Mouse (Mus musculus): Measurements from ENCODE around the gene Lrrc32. TPM values are rescaled to one million over a fixed set of nuclear protein-coding genes. Genes with fewer than 3 reads are reported as not detected.

The Lrrc32 gene
- polyA plus RNA-seq, 1 experiment from 2014 or later: 15.3 TPM

Other genes starting within 250 kb of the Lrrc32 start
- 27.4 and 32.3 TPM in 2 replicates for gene Acer3, start 168.1 kb upstream of the Lrrc32 start, polyA plus RNA-seq (2015; fragmentation: Nextera tagmentation; extraction: Ambion mirVana)
- gene Tsku, start 128.0 kb upstream of the Lrrc32 start, polyA plus RNA-seq (2015; fragmentation: Nextera tagmentation; extraction: Ambion mirVana): 7.3 and 9.9 TPM in 2 replicates
- 0.09 TPM in 1 of 2 replicates, not detected in the other for gene Gucy2d, start 48.9 kb upstream of the Lrrc32 start, polyA plus RNA-seq (2015; fragmentation: Nextera tagmentation; extraction: Ambion mirVana)
- 29.1 and 39.4 TPM in 2 replicates for gene Emsy, start 167.5 kb downstream of the Lrrc32 start, polyA plus RNA-seq (2015; fragmentation: Nextera tagmentation; extraction: Ambion mirVana)
- gene Thap12, start 213.8 kb downstream of the Lrrc32 start, polyA plus RNA-seq (2015; fragmentation: Nextera tagmentation; extraction: Ambion mirVana): 53.7 and 54.4 TPM in 2 replicates

Data from kidney, embryonic 16.5 days (tissue).